Mouse (Mus musculus): ENCODE data around the gene Hist1h2br. TPM values are rescaled to one million over a fixed set of nuclear protein-coding genes. Genes with fewer than 3 reads are reported as not detected.
A peak's percentile ranks its signal among the peaks of the same experiment; 100 is the strongest.
"Not testable (repeated sequence)": the region's sequence is repeated elsewhere in the genome, so short reads cannot be mapped to it uniquely, and the experiment has no call there.

Gene Hist1h2br
- total RNA-seq (2015) (322 and 378 TPM in 2 replicates), total RNA-seq (2017) (273 and 294 TPM in 2 replicates)

GRCm38 (mm10) chr13:21833461-21833860 lies at the start of gene Hist1h2br, which contains the start of gene Hist1h2ap:
Gene Hist1h2br (plus strand): TSS chr13:21833743.
Gene Hist1h2ap (minus strand): TSS chr13:21833507.
- ATAC-seq (ENCODE audit: poor library complexity, severe bottlenecking) = peak; percentile 77

GRCm38 (mm10) chr13:21784311-21784710 lies 49.2 kb upstream of the Hist1h2br start:
- no peak for ATAC-seq (ENCODE audit: poor library complexity, severe bottlenecking)

- no peak for ATAC-seq (ENCODE audit: poor library complexity, severe bottlenecking)
Measured at GRCm38 (mm10) chr13:21786189-21786898, 47.2 kb upstream of the Hist1h2br start.

- ATAC-seq (ENCODE audit: poor library complexity, severe bottlenecking) = peak; percentile 90
Measured at GRCm38 (mm10) chr13:21786899-21787629, 46.5 kb upstream of the Hist1h2br start, which contains the start of the genes Hist1h2an and Hist1h2bp. Gene Hist1h2an (minus strand): TSS chr13:21787218. Gene Hist1h2bp (plus strand): TSS chr13:21787461.

- no peak for ATAC-seq (ENCODE audit: poor library complexity, severe bottlenecking)
Measured at GRCm38 (mm10) chr13:21787760-21788593, 45.6 kb upstream of the Hist1h2br start.

GRCm38 (mm10) chr13:21789925-21790324 lies 43.6 kb upstream of the Hist1h2br start:
- ATAC-seq (ENCODE audit: poor library complexity, severe bottlenecking) = no peak

- no peak for ATAC-seq (ENCODE audit: poor library complexity, severe bottlenecking)
Measured at GRCm38 (mm10) chr13:21790601-21791283, 42.8 kb upstream of the Hist1h2br start.

GRCm38 (mm10) chr13:21795584-21795983 lies 38.0 kb upstream of the Hist1h2br start:
- no peak for ATAC-seq (ENCODE audit: poor library complexity, severe bottlenecking)

GRCm38 (mm10) chr13:21797163-21797562 lies 36.4 kb upstream of the Hist1h2br start:
- ATAC-seq (ENCODE audit: poor library complexity, severe bottlenecking) = peak; percentile 87

- peak; percentile 96 for ATAC-seq (ENCODE audit: poor library complexity, severe bottlenecking)
Measured at GRCm38 (mm10) chr13:21803058-21803457, 30.5 kb upstream of the Hist1h2br start.

GRCm38 (mm10) chr13:21810073-21810472 lies 23.5 kb upstream of the Hist1h2br start, which contains the start of the genes Hist1h2bq and Hist1h2ao:
Gene Hist1h2bq (minus strand): TSS chr13:21810197.
Gene Hist1h2ao (plus strand): TSS chr13:21810465.
- ATAC-seq (ENCODE audit: poor library complexity, severe bottlenecking) = peak; percentile 79

GRCm38 (mm10) chr13:21811074-21811473 lies 22.5 kb upstream of the Hist1h2br start:
- 0 out of 2 replicates have a peak, but pooled peaks have one; percentile 3 for ATAC-seq (ENCODE audit: poor library complexity, severe bottlenecking)

GRCm38 (mm10) chr13:21811539-21811938 lies 22.0 kb upstream of the Hist1h2br start, which contains the start of gene Hist1h4m:
Gene Hist1h4m (plus strand): TSS chr13:21811746.
- peak; percentile 64 for ATAC-seq (ENCODE audit: poor library complexity, severe bottlenecking)

- peak; percentile 31 for ATAC-seq (ENCODE audit: poor library complexity, severe bottlenecking)
Measured at GRCm38 (mm10) chr13:21812092-21812491, 21.5 kb upstream of the Hist1h2br start.

GRCm38 (mm10) chr13:21820082-21820890 lies 13.3 kb upstream of the Hist1h2br start:
- ATAC-seq (ENCODE audit: poor library complexity, severe bottlenecking) = not testable (repeated sequence)

- no peak for ATAC-seq (ENCODE audit: poor library complexity, severe bottlenecking)
Measured at GRCm38 (mm10) chr13:21828511-21828910, 5.0 kb upstream of the Hist1h2br start.

- ATAC-seq (ENCODE audit: poor library complexity, severe bottlenecking) = no peak
Measured at GRCm38 (mm10) chr13:21830344-21830743, 3.2 kb upstream of the Hist1h2br start.

GRCm38 (mm10) chr13:21831418-21832394 lies 1.8 kb upstream of the Hist1h2br start, which contains the start of gene Hist1h4n:
Gene Hist1h4n (minus strand): TSS chr13:21832196.
- peak; percentile 58 for ATAC-seq (ENCODE audit: poor library complexity, severe bottlenecking)
